Mouse (Mus musculus): ENCODE results near the gene Serpinb1a. TPM values are rescaled to one million over a fixed set of nuclear protein-coding genes. Genes with fewer than 3 reads are reported as not detected.
A peak's percentile ranks its signal among the peaks of the same experiment; 100 is the strongest.
"Not testable (repeated sequence)": the region's sequence is repeated elsewhere in the genome, so short reads cannot be mapped to it uniquely, and the experiment has no call there.

The Serpinb1a gene
- 6.7 and 11.2 TPM in 2 replicates for total RNA-seq (2014; rRNA removed)
- 4.7 and 5.1 TPM in 2 replicates for polyA plus RNA-seq (2012; rRNA removed)

DNA sequence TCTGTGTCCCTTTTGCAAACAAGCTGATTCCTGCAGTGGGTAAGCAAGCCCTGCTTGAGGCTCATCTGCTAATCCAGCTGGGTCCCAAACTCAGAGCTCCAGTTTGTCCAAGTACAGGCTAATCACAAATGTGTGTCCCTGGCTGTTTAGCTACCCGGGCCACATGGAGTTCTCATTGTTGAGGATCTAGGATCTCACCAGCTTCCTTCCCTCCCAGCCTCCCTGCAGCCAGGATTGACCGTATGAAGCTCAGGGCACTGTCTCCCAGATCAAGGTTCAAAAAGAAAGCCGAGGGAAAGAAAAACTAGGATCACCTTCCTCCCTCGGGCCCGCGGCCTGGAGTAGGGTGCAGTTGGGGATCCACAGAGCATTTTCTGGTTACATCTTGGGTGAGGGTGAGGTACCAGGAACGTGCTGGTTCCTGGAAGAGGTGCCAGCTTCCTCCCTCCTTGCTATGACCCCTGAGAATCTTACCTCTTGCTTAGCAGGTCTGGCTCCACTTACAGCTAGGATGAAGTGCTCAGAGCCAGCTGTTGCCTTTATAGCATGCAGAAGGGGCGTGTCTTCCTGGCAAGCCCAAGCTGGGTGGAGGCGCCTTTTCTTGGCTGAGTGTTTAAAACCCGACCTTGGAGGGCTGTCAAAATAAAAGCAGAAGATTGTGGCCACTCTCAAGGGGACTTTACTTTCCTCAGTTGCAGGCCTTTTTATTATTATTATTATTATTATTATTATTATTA lies at the start of gene Serpinb1a:
Gene Serpinb1a, minus strand, starts transcription at position 518 of the 737 bp plus-strand sequence.
- Histone ChIP-seq H3K27me3 (ENCODE audit: control insufficient read depth, insufficient read depth, low read length) (no peaks in the 10 kb centered on the region), H3K4me1 (ENCODE audit: control insufficient read depth, insufficient read depth, low read length) (peaks cover 5% of the 10 kb centered on the region), H3K9ac (ENCODE audit: low read depth, low read length) (no peak within 1 kb of the TSS), H3K36me3 (ENCODE audit: control insufficient read depth, insufficient read depth, low read length) (no peaks in the 10 kb centered on the region), H3K4me3 (ENCODE audit: insufficient read depth, low read depth, low read length) (no peak within 1 kb of the TSS), H3K79me2 (ENCODE audit: control insufficient read depth, insufficient read depth, low read length) (no peaks in the 10 kb centered on the region), H3K27ac (replicated peaks; ENCODE audit: insufficient read depth, low read depth, low read length) (no peak within 1 kb of the TSS)
- no peak for TF ChIP-seq CTCF (IDR thresholded peaks at IDR 0.05; ENCODE audit: low read depth, low read length)
- no peak for TF ChIP-seq POLR2A (IDR thresholded peaks at IDR 0.05; ENCODE audit: extremely low read depth, insufficient read depth, low read length)
- peak; percentile 63 for DNase-seq (ENCODE audit: extremely low read depth, low read depth, low spot score)
- 62% methylated on average over 10 of the region's 10 CpGs for WGBS

DNA sequence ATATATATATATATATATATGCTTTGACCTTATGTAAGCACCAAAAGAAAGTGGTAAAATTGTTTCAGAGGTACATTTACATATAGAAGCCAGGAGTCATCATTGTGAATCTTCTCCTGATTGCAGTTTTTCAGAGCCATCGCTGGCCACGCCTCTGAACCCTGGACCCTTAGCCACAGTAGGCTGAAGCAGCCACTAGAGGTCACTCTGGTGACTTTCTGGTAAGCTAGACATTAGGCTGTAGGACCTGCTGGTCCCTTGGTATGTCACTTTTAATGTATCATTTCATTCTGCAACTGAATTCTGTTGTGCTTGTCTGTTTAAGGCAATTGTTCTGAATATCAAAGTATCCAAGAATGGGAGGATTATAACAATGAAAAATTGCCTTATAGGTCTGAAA lies 49.7 kb upstream of the Serpinb1a start:
- Histone ChIP-seq H3K36me3 (ENCODE audit: control insufficient read depth, insufficient read depth, low read length) (no peaks in the 10 kb centered on the region), H3K27ac (replicated peaks; ENCODE audit: insufficient read depth, low read depth, low read length) (no peak overlapping the region), H3K79me2 (ENCODE audit: control insufficient read depth, insufficient read depth, low read length) (no peaks in the 10 kb centered on the region), H3K4me1 (ENCODE audit: control insufficient read depth, insufficient read depth, low read length) (no peaks in the 10 kb centered on the region; the same call in 1 of the 2 replicates), H3K9ac (ENCODE audit: low read depth, low read length) (no peak overlapping the region), H3K4me3 (ENCODE audit: insufficient read depth, low read depth, low read length) (no peak overlapping the region), H3K27me3 (ENCODE audit: control insufficient read depth, insufficient read depth, low read length) (no peaks in the 10 kb centered on the region)
- TF ChIP-seq POLR2A (IDR thresholded peaks at IDR 0.05; ENCODE audit: extremely low read depth, insufficient read depth, low read length) (no peak), CTCF (IDR thresholded peaks at IDR 0.05; ENCODE audit: low read depth, low read length) (peak; percentile 75)
- peak; percentile 38 for DNase-seq (ENCODE audit: extremely low read depth, low read depth, low spot score)
- WGBS = 11% methylated on average over 2 of the region's 2 CpGs

DNA sequence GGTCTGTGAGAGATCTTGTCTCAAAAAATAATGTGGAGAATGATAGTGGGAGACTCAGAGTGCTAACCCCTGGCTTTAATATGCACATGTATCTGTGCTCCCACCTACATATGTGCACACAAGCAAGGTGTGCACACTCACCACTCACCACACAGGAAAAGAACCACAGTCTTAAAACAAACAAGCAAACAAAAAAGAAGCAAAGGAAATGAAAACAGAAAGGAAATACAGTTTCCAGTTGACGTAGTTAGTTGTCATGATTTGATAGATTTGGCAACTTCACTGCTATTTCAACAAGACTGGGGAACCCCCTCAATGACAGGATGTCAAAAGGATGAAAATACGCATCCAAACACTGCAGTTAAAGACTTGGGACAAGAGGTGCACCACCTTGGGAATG lies 48.1 kb upstream of the Serpinb1a start:
- not testable (repeated sequence) for H3K36me3 ChIP-seq (ENCODE audit: control insufficient read depth, insufficient read depth, low read length); DNase-seq (ENCODE audit: extremely low read depth, low read depth, low spot score); H3K27me3 ChIP-seq (ENCODE audit: control insufficient read depth, insufficient read depth, low read length); H3K4me3 ChIP-seq (ENCODE audit: insufficient read depth, low read depth, low read length); H3K79me2 ChIP-seq (ENCODE audit: control insufficient read depth, insufficient read depth, low read length); H3K27ac ChIP-seq (replicated peaks; ENCODE audit: insufficient read depth, low read depth, low read length); H3K4me1 ChIP-seq (ENCODE audit: control insufficient read depth, insufficient read depth, low read length); H3K9ac ChIP-seq (ENCODE audit: low read depth, low read length)
- 69% methylated on average over 2 of the region's 2 CpGs for WGBS

DNA sequence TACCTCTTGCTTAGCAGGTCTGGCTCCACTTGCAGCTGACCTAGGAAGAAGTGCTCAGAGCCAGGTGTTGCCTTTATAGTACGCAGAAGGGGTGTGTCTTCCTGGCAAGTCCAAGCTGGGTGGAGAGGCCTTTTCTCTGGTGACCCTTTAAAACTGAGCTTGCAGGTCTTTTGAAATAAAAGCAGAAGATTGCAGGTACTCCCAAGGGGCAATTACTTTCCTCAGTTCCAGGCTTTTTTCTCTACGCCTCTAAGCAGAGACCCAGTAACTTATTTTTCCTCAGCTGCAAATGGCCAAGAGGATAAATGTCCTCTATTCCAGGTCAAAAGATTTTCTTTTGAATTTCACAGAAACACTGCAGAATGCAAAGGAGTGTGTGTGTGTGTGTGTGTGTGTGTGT lies 47.1 kb upstream of the Serpinb1a start, which contains the start of gene Serpinb1c:
Gene Serpinb1c, minus strand, starts transcription at position 101 of the 400 bp plus-strand sequence.
- H3K27me3 ChIP-seq (ENCODE audit: control insufficient read depth, insufficient read depth, low read length) = no peaks in the 10 kb centered on the region
- no peak within 1 kb of the TSS for H3K4me3 ChIP-seq (ENCODE audit: insufficient read depth, low read depth, low read length)
- no peak within 1 kb of the TSS for H3K27ac ChIP-seq (replicated peaks; ENCODE audit: insufficient read depth, low read depth, low read length)
- H3K9ac ChIP-seq (ENCODE audit: low read depth, low read length) = no peak within 1 kb of the TSS
- H3K79me2 ChIP-seq (ENCODE audit: control insufficient read depth, insufficient read depth, low read length) = no peaks in the 10 kb centered on the region
- no peaks in the 10 kb centered on the region for H3K36me3 ChIP-seq (ENCODE audit: control insufficient read depth, insufficient read depth, low read length)
- no peak for TF ChIP-seq CTCF (IDR thresholded peaks at IDR 0.05; ENCODE audit: low read depth, low read length)
- TF ChIP-seq POLR2A (IDR thresholded peaks at IDR 0.05; ENCODE audit: extremely low read depth, insufficient read depth, low read length) = no peak
- no peaks in the 10 kb centered on the region; the same call in 1 of the 2 replicates for H3K4me1 ChIP-seq (ENCODE audit: control insufficient read depth, insufficient read depth, low read length)
- WGBS = 75% methylated on average over 2 of the region's 2 CpGs
- peak; percentile 22 for DNase-seq (ENCODE audit: extremely low read depth, low read depth, low spot score)

DNA sequence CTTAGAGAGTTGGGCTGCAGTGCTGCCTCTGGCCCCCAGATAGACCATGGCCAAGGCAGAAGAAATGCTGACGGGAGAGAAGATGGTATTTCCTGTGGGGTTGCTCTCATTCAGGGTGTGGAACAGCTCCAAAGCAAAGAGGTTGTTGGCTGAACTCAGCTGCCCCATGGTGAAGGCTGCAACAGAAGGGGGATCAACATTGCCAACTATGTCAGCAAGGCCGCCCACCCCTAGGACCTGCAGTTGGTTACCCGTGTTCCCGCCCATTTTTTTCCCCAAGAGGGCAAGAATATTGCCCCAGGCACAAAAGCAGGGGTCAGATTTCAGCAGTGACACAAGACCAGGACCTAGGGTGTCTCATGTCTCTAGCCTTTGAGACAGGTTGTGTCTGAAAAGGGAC lies 45.9 kb upstream of the Serpinb1a start:
- H3K4me1 ChIP-seq (ENCODE audit: control insufficient read depth, insufficient read depth, low read length) = no peaks in the 10 kb centered on the region; the same call in 1 of the 2 replicates
- no peak overlapping the region for H3K27ac ChIP-seq (replicated peaks; ENCODE audit: insufficient read depth, low read depth, low read length)
- no peaks in the 10 kb centered on the region for H3K27me3 ChIP-seq (ENCODE audit: control insufficient read depth, insufficient read depth, low read length)
- WGBS = 23% methylated on average over 4 of the region's 4 CpGs
- H3K36me3 ChIP-seq (ENCODE audit: control insufficient read depth, insufficient read depth, low read length) = no peaks in the 10 kb centered on the region
- no peak overlapping the region for H3K9ac ChIP-seq (ENCODE audit: low read depth, low read length)
- H3K79me2 ChIP-seq (ENCODE audit: control insufficient read depth, insufficient read depth, low read length) = no peaks in the 10 kb centered on the region
- no peak overlapping the region for H3K4me3 ChIP-seq (ENCODE audit: insufficient read depth, low read depth, low read length)
- TF ChIP-seq POLR2A (IDR thresholded peaks at IDR 0.05; ENCODE audit: extremely low read depth, insufficient read depth, low read length) (no peak), CTCF (IDR thresholded peaks at IDR 0.05; ENCODE audit: low read depth, low read length) (no peak)
- peak; percentile 39 for DNase-seq (ENCODE audit: extremely low read depth, low read depth, low spot score)

DNA sequence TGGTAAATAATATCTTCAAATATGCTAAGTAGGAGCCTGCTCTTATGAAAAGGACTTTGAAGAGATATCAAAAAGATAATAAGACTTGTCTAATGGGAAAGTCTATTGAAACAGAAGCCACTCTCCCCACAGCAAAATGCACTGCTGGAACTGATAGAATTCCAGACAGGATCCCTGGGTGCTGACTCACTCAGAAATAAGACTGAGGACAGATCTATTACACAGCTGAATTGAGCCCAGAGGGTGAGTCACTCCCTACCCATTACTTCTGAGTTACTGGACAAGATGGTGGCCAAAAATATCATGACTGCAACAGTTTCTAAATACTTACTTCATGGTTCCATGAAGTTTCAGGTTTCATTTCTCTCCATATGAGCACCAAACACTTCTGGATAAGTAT lies 33.8 kb upstream of the Serpinb1a start:
- no peaks in the 10 kb centered on the region for H3K4me1 ChIP-seq (ENCODE audit: control insufficient read depth, insufficient read depth, low read length)
- no peaks in the 10 kb centered on the region for H3K79me2 ChIP-seq (ENCODE audit: control insufficient read depth, insufficient read depth, low read length)
- H3K9ac ChIP-seq (ENCODE audit: low read depth, low read length) = no peak overlapping the region
- H3K4me3 ChIP-seq (ENCODE audit: insufficient read depth, low read depth, low read length) = no peak overlapping the region
- H3K27ac ChIP-seq (replicated peaks; ENCODE audit: insufficient read depth, low read depth, low read length) = no peak overlapping the region
- no peaks in the 10 kb centered on the region for H3K27me3 ChIP-seq (ENCODE audit: control insufficient read depth, insufficient read depth, low read length)
- H3K36me3 ChIP-seq (ENCODE audit: control insufficient read depth, insufficient read depth, low read length) = no peaks in the 10 kb centered on the region
- no peak for DNase-seq (ENCODE audit: extremely low read depth, low read depth, low spot score)
- no peak for TF ChIP-seq CTCF (IDR thresholded peaks at IDR 0.05; ENCODE audit: low read depth, low read length)
- TF ChIP-seq POLR2A (IDR thresholded peaks at IDR 0.05; ENCODE audit: extremely low read depth, insufficient read depth, low read length) = no peak
